Mouse (Mus musculus): ENCODE data around the gene Gm17374. TPM values are rescaled to one million over a fixed set of nuclear protein-coding genes. Genes with fewer than 3 reads are reported as not detected.
"Not testable (repeated sequence)": the region's sequence is repeated elsewhere in the genome, so short reads cannot be mapped to it uniquely, and the experiment has no call there.

Gm17374 gene
- polyA plus RNA-seq (2012; rRNA removed), result not detected in 2 replicates

DNA sequence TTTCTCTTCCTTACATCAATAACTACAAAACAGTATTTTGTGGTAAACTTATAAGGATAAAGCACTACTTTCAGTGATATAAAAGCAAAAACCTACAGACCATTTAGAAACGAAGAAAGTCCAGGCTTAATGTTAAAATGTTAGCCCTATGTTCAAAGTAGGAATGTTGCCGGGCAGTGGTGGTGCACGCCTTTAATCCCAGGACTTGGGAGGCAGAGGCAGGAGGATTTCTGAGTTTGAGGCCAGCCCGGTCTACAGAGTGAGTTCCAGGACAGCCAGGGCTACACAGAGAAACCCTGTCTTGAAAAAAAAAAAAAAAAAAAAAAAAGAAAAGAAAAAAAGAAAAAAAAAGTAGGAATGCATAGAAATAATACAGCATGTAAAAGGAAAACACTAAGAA lies at the start of gene Gm17374:
TSS of gene Gm17374 (plus strand) at position 301 of the 400 bp plus-strand sequence.
- not testable (repeated sequence) for H3K4me3 ChIP-seq (replicated peaks; ENCODE audit: extremely low read depth, low read depth, low read length); DNase-seq; H3K4me1 ChIP-seq (ENCODE audit: control insufficient read depth, insufficient read depth, low read length)
- 94% methylated on average over 4 of the region's 4 CpGs for WGBS

DNA sequence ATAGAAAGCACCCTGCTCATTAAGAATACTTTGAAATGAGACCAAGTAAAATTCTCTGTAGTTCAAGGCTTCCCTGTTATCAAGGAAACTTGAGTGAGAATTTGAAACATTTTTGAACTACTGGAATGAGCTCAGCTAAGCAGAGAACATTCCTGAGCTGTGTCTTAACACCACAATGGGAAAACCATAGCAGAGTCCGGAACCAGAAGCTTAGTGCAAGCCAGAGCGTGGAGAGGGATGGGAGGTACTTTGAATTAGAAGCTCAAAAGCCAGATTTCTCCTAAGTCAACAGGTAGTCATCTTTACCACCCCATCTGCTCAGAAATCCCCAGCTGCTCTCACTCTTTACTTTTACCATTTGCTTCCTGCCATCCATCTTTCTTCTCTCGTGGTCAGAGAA lies 46.9 kb upstream of the Gm17374 start:
- no peak for DNase-seq
- no peak for TF ChIP-seq POLR2A (IDR thresholded peaks at IDR 0.05; ENCODE audit: borderline replicate concordance, extremely low read depth, low read depth, low read length)
- TF ChIP-seq CTCF (IDR thresholded peaks at IDR 0.05; ENCODE audit: insufficient read depth, low read length), result no peak
- WGBS, result 43% methylated on average over 3 of the region's 3 CpGs
- Histone ChIP-seq H3K4me3 (replicated peaks; ENCODE audit: extremely low read depth, low read depth, low read length) (no peak overlapping the region), H3K4me1 (ENCODE audit: control insufficient read depth, insufficient read depth, low read length) (no peaks in the 10 kb centered on the region; the same call in 1 of the 2 replicates)

DNA sequence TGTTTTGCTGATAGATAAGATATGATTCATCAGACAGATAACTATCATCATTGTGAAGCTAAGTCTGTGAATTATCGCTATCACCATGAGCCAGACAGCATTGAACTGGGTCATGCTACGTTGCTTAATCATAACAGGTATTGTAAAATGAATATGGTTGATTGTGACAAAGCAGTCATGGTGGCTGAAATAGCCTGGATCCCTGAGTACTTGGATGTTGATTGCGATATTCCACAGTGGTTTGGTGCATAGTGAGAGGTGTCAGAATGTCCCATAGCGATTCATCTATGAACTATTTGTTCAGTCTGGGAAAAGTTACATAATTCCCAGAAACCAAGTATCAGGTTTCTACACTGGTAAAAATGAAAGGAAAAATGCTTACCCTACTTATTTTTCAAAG lies 44.2 kb upstream of the Gm17374 start:
- WGBS, result 74% methylated on average over 4 of the region's 4 CpGs
- TF ChIP-seq CTCF (IDR thresholded peaks at IDR 0.05; ENCODE audit: insufficient read depth, low read length) (no peak), POLR2A (IDR thresholded peaks at IDR 0.05; ENCODE audit: borderline replicate concordance, extremely low read depth, low read depth, low read length) (no peak)
- Histone ChIP-seq H3K4me1 (ENCODE audit: control insufficient read depth, insufficient read depth, low read length) (no peaks in the 10 kb centered on the region), H3K4me3 (replicated peaks; ENCODE audit: extremely low read depth, low read depth, low read length) (no peak overlapping the region)
- DNase-seq, result no peak

DNA sequence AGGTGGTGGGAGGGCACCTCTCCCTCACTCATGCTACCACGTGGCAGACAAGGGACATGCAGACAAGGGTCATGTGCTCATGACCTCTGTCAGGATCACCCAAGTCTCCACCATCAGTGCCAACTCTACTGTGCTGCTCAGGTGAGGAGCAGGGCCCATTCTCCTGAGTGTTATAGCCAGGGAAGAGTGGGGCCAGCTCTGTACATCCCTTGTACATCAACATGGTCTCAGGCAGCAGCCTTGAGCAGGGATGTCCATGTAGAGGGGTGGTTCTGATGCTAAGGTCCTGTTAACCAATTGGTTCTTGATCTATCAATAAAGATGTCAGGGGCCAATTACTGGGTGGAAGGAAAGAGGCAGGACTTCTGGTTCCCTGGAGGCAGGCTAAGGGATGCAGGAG lies 42.9 kb upstream of the Gm17374 start:
- no peak for TF ChIP-seq POLR2A (IDR thresholded peaks at IDR 0.05; ENCODE audit: borderline replicate concordance, extremely low read depth, low read depth, low read length)
- no peak for TF ChIP-seq CTCF (IDR thresholded peaks at IDR 0.05; ENCODE audit: insufficient read depth, low read length)
- no peak for DNase-seq
- Histone ChIP-seq H3K4me1 (ENCODE audit: control insufficient read depth, insufficient read depth, low read length) (no peaks in the 10 kb centered on the region), H3K4me3 (replicated peaks; ENCODE audit: extremely low read depth, low read depth, low read length) (no peak overlapping the region)
- WGBS, result 35% methylated on average over 1 of the region's 1 CpGs

DNA sequence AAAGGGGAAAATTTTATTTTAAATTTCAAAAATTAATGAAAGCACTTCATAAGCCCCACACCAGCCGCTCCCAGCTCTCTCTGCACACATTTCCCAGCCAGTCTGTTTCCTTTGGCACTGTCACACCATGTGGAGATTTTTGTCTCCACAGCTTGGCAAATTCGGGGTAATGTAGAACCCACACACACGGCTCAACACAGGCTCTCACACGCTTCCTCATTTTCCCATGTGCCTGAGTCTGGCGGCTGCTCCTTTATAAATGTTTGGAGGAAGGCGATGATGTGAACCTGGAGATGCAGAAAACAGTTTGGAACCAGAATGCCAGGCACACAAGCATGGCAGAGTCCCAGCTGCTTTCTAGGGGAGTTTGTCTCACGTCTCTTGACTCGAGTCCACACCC lies 38.0 kb upstream of the Gm17374 start:
- Histone ChIP-seq H3K4me1 (ENCODE audit: control insufficient read depth, insufficient read depth, low read length) (no peaks in the 10 kb centered on the region), H3K4me3 (replicated peaks; ENCODE audit: extremely low read depth, low read depth, low read length) (no peak overlapping the region)
- DNase-seq, result no peak
- no peak for TF ChIP-seq POLR2A (IDR thresholded peaks at IDR 0.05; ENCODE audit: borderline replicate concordance, extremely low read depth, low read depth, low read length)
- no peak for TF ChIP-seq CTCF (IDR thresholded peaks at IDR 0.05; ENCODE audit: insufficient read depth, low read length)
- 80% methylated on average over 8 of the region's 8 CpGs for WGBS

DNA sequence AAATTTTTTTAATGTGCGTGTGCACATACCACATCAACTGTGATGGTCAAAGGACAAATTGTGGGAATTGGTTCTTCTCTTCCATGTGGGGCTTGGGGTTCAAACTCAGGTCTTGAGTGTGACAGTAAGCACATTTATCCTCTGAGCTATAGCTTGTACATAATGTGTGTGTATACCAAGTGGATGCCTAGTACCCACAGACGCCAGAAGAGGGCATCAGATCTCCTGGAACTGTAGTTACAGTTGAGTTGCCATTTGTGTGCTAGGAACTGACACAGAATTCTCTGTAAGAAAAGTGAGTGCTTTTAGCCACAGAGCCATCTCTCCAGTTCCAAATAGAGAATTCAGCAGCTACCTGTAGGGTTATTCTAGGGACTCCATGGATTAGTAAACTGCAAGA lies 26.3 kb upstream of the Gm17374 start:
- DNase-seq, result no peak
- Histone ChIP-seq H3K4me3 (replicated peaks; ENCODE audit: extremely low read depth, low read depth, low read length) (no peak overlapping the region), H3K4me1 (ENCODE audit: control insufficient read depth, insufficient read depth, low read length) (no peaks in the 10 kb centered on the region)
- TF ChIP-seq POLR2A (IDR thresholded peaks at IDR 0.05; ENCODE audit: borderline replicate concordance, extremely low read depth, low read depth, low read length), result no peak
- no peak for TF ChIP-seq CTCF (IDR thresholded peaks at IDR 0.05; ENCODE audit: insufficient read depth, low read length)
- WGBS, result 89% methylated on average over 2 of the region's 2 CpGs

DNA sequence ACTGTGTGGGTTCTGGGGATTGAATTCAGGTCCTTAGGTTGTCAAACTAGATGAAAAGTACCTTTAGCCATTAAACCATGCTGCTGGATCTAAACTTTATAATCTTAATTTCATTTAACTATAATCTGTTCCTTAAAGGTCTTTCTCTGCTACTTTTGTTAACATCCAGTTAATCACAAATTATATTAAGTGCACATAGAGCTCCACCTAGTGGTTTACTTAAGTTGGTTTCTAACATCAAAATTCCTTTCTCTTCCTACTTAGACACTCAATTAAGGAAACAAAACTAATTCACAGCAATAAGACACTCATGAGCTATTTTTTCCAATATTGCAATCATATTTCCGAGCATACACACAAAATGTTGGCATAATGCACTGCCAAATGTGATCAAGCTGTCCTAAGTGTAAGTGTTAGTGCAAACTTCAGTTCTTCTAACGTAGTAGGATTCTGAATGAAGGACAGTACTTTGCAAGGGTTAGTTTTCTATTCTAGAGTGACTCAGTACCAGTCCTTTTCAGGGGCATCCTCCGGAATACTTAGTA lies 7.4 kb downstream of the Gm17374 start:
- WGBS, result 73% methylated on average over 3 of the region's 3 CpGs
- H3K4me3 ChIP-seq (replicated peaks; ENCODE audit: extremely low read depth, low read depth, low read length), result no peak overlapping the region
- DNase-seq, result no peak
- TF ChIP-seq CTCF (IDR thresholded peaks at IDR 0.05; ENCODE audit: insufficient read depth, low read length), result peak; percentile 23; the same call in 1 of the 2 replicates
- TF ChIP-seq POLR2A (IDR thresholded peaks at IDR 0.05; ENCODE audit: borderline replicate concordance, extremely low read depth, low read depth, low read length), result no peak
- H3K4me1 ChIP-seq (ENCODE audit: control insufficient read depth, insufficient read depth, low read length), result no peaks in the 10 kb centered on the region

DNA sequence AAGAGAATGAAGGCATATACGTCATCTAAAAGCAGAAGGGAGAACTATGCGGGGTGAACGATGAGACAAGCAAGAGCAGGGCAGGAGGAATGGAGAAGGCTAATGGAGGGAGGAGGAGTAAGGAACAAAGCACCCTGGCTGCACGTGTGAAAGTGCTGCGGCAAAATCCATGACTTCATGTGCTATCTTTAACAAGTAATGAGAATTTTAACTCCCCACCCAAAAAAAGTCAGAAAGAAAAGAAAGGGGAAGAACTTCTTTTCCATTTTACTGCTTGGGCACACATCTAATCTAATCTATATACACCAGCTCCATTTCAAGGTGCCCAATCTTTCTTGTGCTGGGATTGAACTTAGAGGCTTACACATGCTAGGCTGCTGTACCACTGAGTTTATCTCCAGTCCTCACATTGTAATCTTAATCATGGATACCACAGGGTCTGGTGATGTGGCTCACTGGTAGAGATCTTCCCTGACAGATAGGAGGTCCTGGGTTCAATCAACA lies 11.6 kb downstream of the Gm17374 start:
- TF ChIP-seq CTCF (IDR thresholded peaks at IDR 0.05; ENCODE audit: insufficient read depth, low read length) (no peak), POLR2A (IDR thresholded peaks at IDR 0.05; ENCODE audit: borderline replicate concordance, extremely low read depth, low read depth, low read length) (no peak)
- no peak for DNase-seq
- 91% methylated on average over 5 of the region's 5 CpGs for WGBS
- Histone ChIP-seq H3K4me1 (ENCODE audit: control insufficient read depth, insufficient read depth, low read length) (no peaks in the 10 kb centered on the region), H3K4me3 (replicated peaks; ENCODE audit: extremely low read depth, low read depth, low read length) (no peak overlapping the region)

DNA sequence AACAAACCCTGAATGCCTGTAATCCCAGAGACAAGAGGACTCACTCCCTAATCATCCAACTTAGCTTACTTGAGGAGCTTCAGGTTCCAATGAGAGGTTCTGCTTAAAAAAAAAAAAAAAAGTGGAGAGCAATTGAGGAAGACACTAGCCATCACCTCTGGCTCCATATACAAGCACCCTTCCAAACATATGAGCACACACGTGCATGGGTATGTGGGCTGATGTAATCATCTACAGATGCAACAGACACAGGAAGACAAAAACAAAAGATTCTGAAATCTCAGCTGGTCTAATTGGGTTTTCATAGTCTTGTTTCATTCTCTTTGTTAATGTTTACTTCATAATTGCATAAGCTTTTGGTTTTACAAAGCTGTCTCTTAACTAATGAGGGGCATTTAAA lies 17.2 kb downstream of the Gm17374 start:
- no peak overlapping the region for H3K4me3 ChIP-seq (replicated peaks; ENCODE audit: extremely low read depth, low read depth, low read length)
- no peak for DNase-seq
- WGBS, result 51% methylated on average over 1 of the region's 1 CpGs

DNA sequence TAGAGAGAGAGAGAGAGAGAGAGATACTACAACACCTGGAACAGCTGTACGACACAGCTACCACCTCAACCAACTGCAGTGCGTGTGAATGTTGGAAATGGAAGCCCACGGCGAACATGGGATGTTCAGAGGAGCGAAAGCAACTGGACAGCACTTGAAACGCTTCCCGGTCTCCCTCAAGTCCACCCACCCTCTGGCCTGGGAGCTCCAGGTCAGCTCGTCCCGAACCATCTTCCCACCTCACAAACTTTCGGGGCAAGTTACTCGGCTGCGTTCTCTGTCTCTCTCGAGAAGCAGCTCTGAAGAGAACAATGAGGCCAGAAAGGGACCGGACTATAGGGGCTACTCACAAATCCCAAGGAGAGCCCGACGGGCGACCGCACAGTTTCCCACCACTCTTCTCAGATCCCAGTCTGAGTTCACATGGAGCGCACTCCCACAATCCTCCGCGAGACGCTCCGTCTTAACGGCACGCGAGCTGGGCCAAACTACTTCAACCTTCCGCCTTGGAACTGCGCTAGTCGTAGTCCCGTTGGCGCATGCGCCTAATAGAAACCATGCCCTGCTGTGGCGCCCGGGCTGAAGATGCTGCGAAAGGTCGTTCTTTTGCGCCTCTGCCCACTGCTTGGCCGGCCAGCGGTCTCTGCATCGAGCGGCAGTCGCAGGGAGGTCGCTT lies 18.4 kb downstream of the Gm17374 start, which contains the start of the genes Esf1 and Ndufaf5:
TSS of gene Esf1 (minus strand) at position 438 of the 676 bp plus-strand sequence.
TSS of gene Ndufaf5 (plus strand) at position 523 of the 676 bp plus-strand sequence.
- peak within 1 kb of the TSS; percentile 89 for H3K4me3 ChIP-seq (replicated peaks; ENCODE audit: extremely low read depth, low read depth, low read length)
- no peak for TF ChIP-seq CTCF (IDR thresholded peaks at IDR 0.05; ENCODE audit: insufficient read depth, low read length)
- TF ChIP-seq POLR2A (IDR thresholded peaks at IDR 0.05; ENCODE audit: borderline replicate concordance, extremely low read depth, low read depth, low read length), result peak; percentile 71; the same call in 1 of the 2 replicates
- under 1% methylated on average over 43 of the region's 43 CpGs for WGBS
- DNase-seq, result peak; percentile 96
- 0 out of 2 replicates have a peak, but pooled peaks cover 5% of the 10 kb centered on the region for H3K4me1 ChIP-seq (ENCODE audit: control insufficient read depth, insufficient read depth, low read length)

More for the DNA sequence above, 17.2 kb downstream of the Gm17374 start:
- H3K4me1 ChIP-seq (ENCODE audit: control insufficient read depth, insufficient read depth, low read length), result 0 out of 2 replicates have a peak, but pooled peaks cover 5% of the 10 kb centered on the region
- no peak for TF ChIP-seq CTCF (IDR thresholded peaks at IDR 0.05; ENCODE audit: insufficient read depth, low read length)
- no peak for TF ChIP-seq POLR2A (IDR thresholded peaks at IDR 0.05; ENCODE audit: borderline replicate concordance, extremely low read depth, low read depth, low read length)

All from lung, adult 2 months (tissue).